Mouse (Mus musculus) brown adipose tissue, adult 24 weeks (tissue): ENCODE results near the gene Nt5m. TPM values are rescaled to one million over a fixed set of nuclear protein-coding genes. Genes with fewer than 3 reads are reported as not detected.

Experiments used
- H3K27ac ChIP-seq: fragments of 200-500 bp; replicated peaks from 2 replicates; pipeline ENCODE4 v1.5.1; 2012; ENCODE audit warnings: low read depth, mild to moderate bottlenecking, low read length
- H3K4me1 ChIP-seq: fragments of 200-500 bp; 2 replicates; pipeline ENCODE4 v1.6.1; 2012; ENCODE audit warnings: low read length, mixed read lengths; ENCODE audit not compliant: control insufficient read depth, insufficient read depth, insufficient read length
- H3K4me3 ChIP-seq: fragments of 200-500 bp; 2 replicates; pipeline ENCODE4 v1.5.1; 2012; ENCODE audit warnings: low read depth, mild to moderate bottlenecking, low read length, moderate library complexity; ENCODE audit not compliant: insufficient read depth
- polyA plus RNA-seq: library from polyadenylated mRNA; stranded (reverse); fragments of >200 nt; gene quantifications from 2 replicates; pipeline ENCODE4 v1.2.4, GENCODE M21; 2012; ENCODE audit not compliant: missing spikeins, insufficient read depth, insufficient read length

Gene Nt5m
- polyA plus RNA-seq, 1 experiment: 33.2 TPM

DNA sequence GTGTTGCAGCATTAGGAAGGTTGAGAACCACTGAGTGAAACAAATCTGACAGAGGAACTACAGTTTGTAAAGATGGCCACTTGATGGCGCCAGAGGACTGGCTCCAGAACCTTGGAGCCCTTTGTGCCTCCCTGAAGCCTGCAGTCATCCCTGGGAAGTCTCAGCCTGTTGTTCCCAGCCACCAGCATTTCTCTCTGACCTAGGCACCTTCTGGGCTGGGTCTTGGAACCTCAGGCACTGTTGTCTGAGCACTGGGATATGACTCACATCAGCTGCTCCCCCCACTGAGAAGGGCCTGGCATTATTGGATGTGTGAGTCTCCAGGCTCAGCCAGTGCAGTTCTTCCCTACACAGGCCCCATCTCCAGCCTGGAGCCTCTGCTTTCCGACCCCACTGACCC is 40.8 kb downstream of the Nt5m start:
- peaks cover 10% of the 10 kb centered on the region for H3K4me1 ChIP-seq
- no peak overlapping the region for H3K27ac ChIP-seq
- no peak overlapping the region for H3K4me3 ChIP-seq

DNA sequence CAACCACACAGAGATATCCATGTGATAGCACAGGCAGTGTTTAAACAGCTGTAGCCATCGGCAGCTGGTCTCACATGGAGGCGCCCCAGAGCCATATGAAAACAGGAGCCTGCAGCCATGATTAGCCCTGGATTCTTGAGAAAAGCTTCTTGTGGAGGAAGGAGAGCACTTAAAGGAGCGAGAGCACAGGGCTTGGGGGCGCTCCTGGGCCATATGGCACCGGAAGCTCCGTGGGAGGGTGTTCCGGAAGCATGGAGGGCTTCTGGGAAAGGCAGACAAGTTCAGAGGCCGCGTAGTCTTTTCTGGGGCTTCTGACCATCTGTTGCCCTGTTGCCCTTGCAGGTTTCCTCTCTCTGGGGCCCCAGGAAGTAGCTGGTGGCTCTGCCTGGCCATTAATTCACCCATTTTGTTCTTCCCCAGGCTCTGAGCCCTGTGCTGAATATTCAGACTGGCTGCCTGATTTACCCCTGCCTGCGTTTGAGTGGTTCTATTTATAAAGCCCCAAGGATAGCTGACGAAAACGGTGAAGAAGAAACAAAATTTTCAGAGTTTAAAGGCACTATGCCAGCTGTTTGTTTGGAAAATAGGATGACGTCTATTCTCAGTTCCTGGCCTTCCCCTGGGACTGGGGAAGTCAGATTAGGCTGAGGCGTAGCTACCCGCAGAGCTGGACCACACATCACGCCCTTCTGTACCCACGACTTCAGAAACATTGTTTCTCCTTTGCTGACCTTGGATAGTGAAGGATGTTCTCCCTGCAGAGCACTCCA is 46.2 kb downstream of the Nt5m start:
- 0 out of 2 replicates have a peak overlapping the region, but pooled peaks have one; percentile 3 for H3K4me3 ChIP-seq
- peaks cover 14% of the 10 kb centered on the region for H3K4me1 ChIP-seq
- H3K27ac ChIP-seq: peak overlapping the region; percentile 80

DNA sequence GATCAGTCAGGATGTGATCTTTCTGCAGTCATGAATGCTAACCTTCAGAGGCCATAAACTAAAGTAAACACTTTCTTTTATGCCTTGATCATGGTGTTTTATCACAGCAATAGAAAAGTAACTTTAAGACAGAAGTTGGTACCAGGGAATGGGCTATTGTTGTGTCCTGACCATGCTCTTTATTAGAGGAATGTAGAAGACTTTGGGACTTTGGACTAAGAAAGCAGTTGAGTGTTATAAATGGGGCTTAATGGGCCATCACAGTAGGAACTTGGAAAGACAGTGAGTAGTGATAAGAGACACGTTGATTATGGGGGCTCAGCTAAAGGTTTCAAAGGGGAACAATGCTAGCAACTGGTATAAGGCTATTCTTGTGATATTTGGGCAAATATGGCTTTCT is 47.7 kb downstream of the Nt5m start:
- H3K27ac ChIP-seq: no peak overlapping the region
- no peak overlapping the region for H3K4me3 ChIP-seq
- H3K4me1 ChIP-seq: peaks cover 14% of the 10 kb centered on the region

DNA sequence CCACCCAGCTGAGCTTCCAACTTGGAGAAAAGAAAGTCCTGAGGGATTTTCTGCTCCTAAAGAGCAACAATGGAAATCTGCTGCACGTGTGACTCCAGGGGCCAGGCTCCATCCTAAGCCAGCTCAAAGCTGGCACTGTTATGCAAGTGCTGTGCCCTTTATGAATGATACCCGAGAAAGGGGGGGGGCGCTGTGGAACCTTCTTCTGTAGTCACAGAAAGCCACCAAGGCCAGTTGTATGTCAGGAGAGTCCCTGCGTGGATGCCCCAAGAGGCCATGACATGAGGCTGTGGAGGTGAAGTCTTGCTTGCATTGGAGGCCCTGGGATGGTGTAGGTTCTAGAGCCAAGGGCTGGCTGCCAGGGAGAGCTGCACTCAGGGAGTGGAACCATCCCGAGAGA is 48.9 kb downstream of the Nt5m start:
- Histone ChIP-seq H3K4me3 (no peak overlapping the region), H3K4me1 (peaks cover 14% of the 10 kb centered on the region), H3K27ac (0 out of 2 replicates have a peak overlapping the region, but pooled peaks have one; percentile 1)

DNA sequence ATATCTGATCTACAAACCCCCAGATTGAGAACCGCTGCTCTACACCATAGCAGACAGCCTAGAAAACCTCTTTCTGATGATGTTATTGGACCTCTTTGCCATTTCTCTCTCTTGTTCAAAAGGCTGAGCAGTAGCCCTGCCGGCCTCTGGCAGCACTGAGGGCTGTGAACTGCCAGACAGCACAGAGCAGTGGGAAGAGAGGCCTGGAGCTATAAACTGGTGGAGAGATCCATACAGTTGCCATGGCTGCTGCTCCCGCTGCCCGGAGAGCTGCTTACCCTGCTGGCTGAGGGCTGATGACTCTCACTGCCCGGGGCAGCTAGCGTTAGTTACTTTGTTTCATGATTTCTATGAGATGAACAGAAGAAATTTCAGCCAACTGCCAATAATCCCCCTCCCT is 52.6 kb downstream of the Nt5m start:
- Histone ChIP-seq H3K4me3 (no peak overlapping the region), H3K4me1 (peaks cover 3% of the 10 kb centered on the region; the same call in 1 of the 2 replicates), H3K27ac (no peak overlapping the region)

DNA sequence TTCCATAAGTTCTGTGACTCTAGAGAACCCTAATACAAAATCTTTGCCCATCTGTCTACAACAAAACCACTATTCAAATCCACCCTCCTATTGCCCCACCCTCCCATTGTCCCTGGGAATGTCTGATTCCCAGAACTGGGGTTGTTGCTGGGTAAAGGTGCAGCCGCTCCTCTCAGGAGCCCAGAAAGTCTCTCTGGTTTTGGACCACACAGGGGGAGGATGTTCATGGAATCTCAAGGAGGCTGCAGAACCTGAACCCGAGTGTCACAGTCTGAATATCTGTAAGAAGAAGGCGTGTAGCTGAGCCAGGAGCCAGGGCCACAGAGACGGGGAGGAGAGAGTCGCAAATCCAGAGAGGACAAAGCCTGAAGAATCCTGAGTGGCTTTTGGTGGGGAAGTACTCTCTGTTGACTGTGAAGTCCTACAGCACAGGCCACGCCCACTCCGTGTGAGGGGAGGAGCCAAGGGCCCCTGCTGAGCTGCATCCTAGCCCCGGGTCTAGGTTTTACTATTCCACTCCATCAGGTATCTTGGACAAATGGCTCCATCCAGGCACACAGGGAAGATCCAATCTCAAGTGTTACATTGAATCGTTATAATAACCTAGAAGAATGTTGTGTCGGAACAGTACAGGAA is 54.0 kb downstream of the Nt5m start:
- Histone ChIP-seq H3K27ac (no peak overlapping the region), H3K4me3 (no peak overlapping the region), H3K4me1 (peaks cover 2% of the 10 kb centered on the region; the same call in 1 of the 2 replicates)

DNA sequence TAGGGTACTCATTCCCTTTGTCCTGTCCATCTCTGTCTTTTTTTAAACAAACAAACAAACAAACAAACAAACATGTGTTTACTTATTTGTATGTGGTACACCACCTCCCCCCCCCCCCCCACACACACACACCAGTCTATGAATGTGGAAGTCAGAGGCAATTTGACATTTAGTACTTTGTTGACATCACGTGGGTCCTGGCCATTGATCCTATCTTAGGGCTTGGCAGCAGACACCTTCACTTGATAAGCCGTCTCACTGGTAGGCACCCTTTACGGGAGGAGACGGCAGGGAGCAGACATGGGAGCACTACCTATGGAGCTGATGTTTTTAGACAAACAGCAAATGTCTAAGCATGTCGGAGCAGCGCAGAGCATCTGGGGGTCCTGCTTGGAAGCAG is 55.7 kb downstream of the Nt5m start:
- Histone ChIP-seq H3K4me3 (no peak overlapping the region), H3K27ac (no peak overlapping the region), H3K4me1 (peaks cover 11% of the 10 kb centered on the region)

DNA sequence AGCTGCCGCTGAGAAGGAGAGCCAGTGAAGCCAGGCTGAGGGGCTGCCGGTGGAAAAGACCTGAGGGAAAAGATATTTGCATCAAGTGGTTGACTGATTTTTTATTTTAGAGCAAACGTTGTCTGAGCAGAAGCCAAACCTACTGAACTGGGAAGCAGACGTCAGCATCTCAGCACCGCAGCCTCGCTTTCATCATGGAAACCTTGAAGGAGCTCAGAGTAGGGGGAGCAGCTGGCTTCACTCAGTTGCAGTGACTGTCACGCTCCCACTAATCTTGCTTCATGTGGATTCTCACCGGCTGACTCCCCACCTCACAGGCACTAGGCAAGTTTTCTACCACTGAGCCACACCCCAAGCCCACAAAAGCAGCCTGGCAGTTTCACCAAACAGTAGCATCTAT is 56.1 kb downstream of the Nt5m start:
- peaks cover 15% of the 10 kb centered on the region for H3K4me1 ChIP-seq
- H3K4me3 ChIP-seq: no peak overlapping the region
- no peak overlapping the region for H3K27ac ChIP-seq

DNA sequence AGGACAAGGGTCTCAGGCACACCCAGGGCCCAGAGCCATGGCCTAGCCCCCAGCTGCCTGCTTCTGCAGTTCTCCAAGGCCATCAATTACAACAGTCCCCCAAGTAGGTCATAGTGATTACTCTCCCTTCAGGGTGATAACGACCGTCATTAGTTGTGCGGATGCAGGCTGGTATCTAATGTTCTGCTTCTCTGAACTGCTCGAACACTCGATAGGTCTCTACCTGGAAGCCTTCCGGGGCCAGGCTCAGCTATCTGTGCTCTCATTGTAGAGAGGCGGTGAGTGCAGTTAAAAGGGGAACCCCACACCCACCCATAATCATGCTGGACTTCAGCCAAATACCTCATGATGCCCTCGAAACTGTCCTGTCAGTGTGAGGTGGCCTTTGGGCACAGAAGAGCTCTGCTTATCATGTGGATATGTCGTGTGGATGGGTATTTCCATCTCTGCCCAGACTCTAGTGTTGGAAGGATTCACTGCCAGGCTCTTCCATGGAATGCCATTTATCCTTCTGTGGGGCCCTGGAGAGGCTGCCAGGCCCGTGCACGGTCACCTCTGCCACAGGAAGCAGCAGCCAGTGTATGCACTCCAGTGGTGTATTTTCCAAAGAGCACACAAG is 58.8 kb downstream of the Nt5m start:
- Histone ChIP-seq H3K4me3 (no peak overlapping the region), H3K27ac (no peak overlapping the region), H3K4me1 (peaks cover 33% of the 10 kb centered on the region)

DNA sequence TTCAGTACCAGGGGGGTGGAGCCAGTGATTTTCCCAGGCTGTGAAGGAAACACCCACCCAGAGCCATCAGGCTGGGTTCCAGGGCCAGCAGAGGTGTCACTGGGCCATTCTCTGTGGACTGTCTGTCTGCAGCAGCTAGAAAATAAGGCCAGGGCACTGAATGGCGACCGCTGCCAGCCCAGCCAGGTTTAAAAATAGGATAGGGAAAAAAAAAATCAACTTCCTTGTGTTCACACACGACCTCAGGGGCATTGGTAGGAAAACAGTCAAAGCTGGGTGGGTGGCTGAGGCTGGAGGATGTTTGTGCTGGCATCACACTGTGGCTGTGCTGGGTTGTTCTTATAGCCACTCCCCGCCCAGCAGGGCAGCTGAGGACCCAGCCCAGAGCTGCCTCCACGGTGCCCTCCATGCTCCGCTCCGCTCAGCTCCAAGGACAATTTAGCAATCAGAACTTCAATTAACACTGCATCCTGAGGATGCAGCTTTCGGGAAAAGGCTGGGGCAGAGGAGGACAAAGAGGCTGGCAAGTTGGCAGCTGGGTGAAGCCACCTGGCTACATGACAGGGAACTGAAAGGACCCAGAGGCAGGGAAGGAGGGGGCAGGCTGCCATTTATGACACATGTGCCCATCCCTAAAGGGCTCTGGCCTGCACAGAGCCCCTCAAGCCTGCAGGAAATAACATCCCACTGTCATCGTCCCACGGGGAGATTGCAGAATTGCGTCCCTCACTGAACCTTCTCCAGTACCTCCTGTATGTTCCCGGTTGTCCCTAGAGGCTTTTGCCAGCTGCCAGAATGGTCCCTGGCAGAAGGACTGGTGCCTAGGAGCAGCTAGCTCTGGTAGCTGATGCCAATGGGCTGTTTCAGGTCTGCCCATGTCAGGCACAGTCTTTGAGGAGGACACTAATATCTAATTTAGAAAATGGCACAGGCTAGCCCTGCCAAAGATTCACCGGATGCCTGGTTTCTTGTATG is 60.8 kb downstream of the Nt5m start:
- Histone ChIP-seq H3K4me3 (no peak overlapping the region), H3K4me1 (peaks cover 33% of the 10 kb centered on the region), H3K27ac (peak overlapping the region; percentile 88)

DNA sequence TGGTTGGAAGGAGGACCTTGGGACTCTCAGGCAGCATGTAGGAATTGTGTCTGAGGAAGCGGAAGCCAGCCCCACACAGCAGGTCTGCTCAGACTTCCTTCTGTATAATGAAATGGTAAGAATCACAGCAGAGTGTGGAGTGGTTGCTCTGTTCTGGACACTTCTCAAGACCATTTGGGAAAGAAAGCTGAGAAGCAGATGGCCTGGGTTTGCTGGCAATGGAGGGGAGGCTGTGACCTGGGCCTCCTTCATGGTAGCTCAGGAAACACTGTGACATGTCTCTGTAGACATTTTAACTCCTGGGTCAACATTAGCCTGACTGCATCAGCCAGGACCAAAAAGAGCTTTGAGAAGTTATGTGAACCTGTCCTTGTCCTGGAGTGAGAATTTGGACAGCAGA is 61.7 kb downstream of the Nt5m start:
- peak overlapping the region; percentile 88 for H3K27ac ChIP-seq
- peaks cover 33% of the 10 kb centered on the region for H3K4me1 ChIP-seq
- H3K4me3 ChIP-seq: no peak overlapping the region

DNA sequence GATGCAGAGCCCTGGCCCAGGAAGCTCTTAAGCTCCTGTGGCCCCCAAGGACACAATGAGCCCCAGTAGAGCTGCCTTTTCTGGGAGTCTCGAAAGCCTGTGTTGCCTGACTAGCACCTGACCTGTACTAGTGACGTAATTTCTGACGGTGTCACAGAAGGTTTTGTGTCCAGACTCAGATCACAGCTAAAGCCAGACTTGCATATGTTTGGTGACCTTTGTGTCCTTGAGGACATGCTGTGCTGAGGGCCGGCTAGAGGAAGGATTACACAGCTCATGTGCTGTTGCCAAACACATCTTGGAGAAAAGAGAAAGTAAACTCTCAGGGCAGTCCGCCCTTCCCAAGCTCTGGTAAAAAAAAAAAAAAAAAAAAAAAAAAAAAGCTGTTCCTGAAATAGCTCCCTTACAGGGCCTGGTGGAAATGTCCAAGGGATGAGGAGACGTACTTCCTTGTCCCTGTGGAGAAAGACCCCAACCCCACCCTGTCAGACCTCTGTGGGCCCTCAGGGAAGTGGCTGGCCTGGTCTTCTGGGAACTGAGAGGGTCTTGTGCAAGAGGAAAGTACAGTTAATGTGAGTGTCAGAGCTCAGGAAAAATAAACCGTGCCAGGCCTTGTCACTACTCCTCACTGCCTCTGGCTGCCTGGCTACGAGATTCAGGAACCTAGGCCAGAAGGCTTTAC is 62.9 kb downstream of the Nt5m start:
- Histone ChIP-seq H3K27ac (peak overlapping the region; percentile 89), H3K4me3 (no peak overlapping the region), H3K4me1 (peaks cover 33% of the 10 kb centered on the region)

DNA sequence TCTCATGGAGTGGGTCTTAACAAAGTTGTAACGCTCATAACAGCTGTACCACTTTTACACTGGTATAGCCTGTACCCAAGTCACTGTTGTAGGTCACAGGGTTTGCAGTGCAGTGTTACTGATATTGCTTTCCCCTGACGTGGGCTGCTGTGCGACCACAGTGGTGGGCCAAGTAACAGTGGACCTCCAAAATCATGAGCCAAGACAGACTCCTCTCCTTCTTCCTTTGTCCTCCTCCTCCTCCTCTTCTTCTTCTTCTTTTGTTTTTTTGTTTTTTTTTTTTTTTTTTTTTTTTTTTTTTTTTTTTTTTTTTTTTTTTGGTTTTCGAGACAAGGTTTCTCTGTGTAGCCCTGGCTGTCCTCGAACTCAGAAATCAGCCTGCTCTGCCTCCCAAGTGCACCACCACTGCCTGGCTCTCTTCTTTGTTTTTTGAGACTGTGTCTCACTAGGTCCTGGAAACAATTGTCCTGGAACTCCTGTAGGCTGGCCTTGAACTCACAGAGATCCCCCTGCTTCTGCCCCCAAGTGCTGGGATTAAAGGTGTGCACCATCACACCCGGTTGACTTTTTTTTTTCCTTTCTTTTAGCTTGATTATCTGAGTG is 67.4 kb downstream of the Nt5m start:
- no peak overlapping the region for H3K4me3 ChIP-seq
- peaks cover 18% of the 10 kb centered on the region for H3K4me1 ChIP-seq
- no peak overlapping the region for H3K27ac ChIP-seq

DNA sequence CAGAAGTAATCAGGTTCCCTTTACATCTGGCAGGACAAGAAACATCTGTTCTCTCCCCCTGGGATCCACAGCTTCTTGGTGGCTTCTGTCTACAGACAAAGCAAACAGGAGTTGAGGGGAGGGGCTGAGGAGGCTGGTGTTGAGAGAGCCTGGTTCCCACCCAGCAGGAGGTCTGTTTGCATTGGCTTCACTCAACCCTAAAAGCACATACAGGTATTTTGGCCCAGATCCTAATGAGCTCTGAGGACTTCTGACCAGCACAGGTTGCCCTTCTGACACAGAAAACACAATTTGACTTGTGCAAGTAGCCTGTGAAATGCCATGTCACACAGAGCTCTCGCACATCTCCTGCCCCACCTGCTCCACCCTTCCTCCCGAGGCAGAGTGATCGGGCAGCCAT is 69.2 kb downstream of the Nt5m start:
- H3K27ac ChIP-seq: no peak overlapping the region
- no peak overlapping the region for H3K4me3 ChIP-seq
- peaks cover 9% of the 10 kb centered on the region; the same call in 1 of the 2 replicates for H3K4me1 ChIP-seq
